Mouse (Mus musculus) forebrain, embryonic 11.5 days (tissue): Measurements from ENCODE around the gene Dynlt1c. TPM values are rescaled to one million over a fixed set of nuclear protein-coding genes. Genes with fewer than 3 reads are reported as not detected.
"Not testable (repeated sequence)": the region's sequence is repeated elsewhere in the genome, so short reads cannot be mapped to it uniquely, and the experiment has no call there.

Source experiments
- ATAC-seq: fragments of 200-750 bp; cut with Nextera tagmentation; replicated peaks from 2 replicates; pipeline ENCODE4 v1.8.0; 2017; ENCODE audit warnings: moderate TSS enrichment; ENCODE audit not compliant: low FRiP score
- DNase-seq: peaks from one replicate; pipeline ENCODE4 v3.0.0-alpha.2; 2017; ENCODE audit warnings: low spot score
- H3K27ac ChIP-seq: fragments of 300-500 bp; sonication (generic); 2 replicates; pipeline ENCODE4 v1.5.1; 2014; ENCODE audit warnings: low read depth, low read length
- H3K27me3 ChIP-seq: fragments of 300-500 bp; sonication (generic); 2 replicates; pipeline ENCODE4 v1.6.1; 2014; ENCODE audit warnings: mild to moderate bottlenecking, low read length, mixed read lengths; ENCODE audit not compliant: control insufficient read depth, insufficient read depth
- H3K36me3 ChIP-seq: fragments of 300-500 bp; sonication (generic); 2 replicates; pipeline ENCODE4 v1.6.1; 2014; ENCODE audit warnings: mild to moderate bottlenecking, low read length, moderate library complexity, mixed read lengths; ENCODE audit not compliant: control insufficient read depth, insufficient read depth
- H3K4me1 ChIP-seq: fragments of 300-500 bp; sonication (generic); replicated peaks from 2 replicates; pipeline ENCODE4 v1.6.1; 2014; ENCODE audit warnings: low read length, mixed read lengths; ENCODE audit not compliant: control insufficient read depth, insufficient read depth
- H3K4me2 ChIP-seq: fragments of 300-500 bp; sonication (generic); 2 replicates; pipeline ENCODE4 v1.6.1; 2014; ENCODE audit warnings: low read depth, mild to moderate bottlenecking, low read length, moderate library complexity, mixed read lengths; ENCODE audit not compliant: severe bottlenecking
- H3K4me3 ChIP-seq: fragments of 300-500 bp; sonication (generic); 2 replicates; pipeline ENCODE4 v1.5.1; 2014; ENCODE audit warnings: low read depth, low read length
- H3K9ac ChIP-seq: fragments of 300-500 bp; sonication (generic); 2 replicates; pipeline ENCODE4 v1.6.1; 2014; ENCODE audit warnings: low read length
- H3K9me3 ChIP-seq: fragments of 300-500 bp; sonication (generic); 2 replicates; pipeline ENCODE4 v1.6.1; 2016; ENCODE audit warnings: low read length, mixed read lengths; ENCODE audit not compliant: control insufficient read depth
- WGBS: fragments of 180-500 bp; shearing (Covaris S2); extraction: QIAGEN DNeasy Blood & Tissue Kit; methylation state at CpG from one replicate; pipeline ENCODE4 v1.1.7; 2014; 5-methylcytosine and 5-hydroxymethylcytosine counted together
- polyA plus RNA-seq: library from polyadenylated mRNA; unstranded; fragments of >200 nt; fragmentation: Nextera tagmentation; extraction: Ambion mirVana; gene quantifications from 2 replicates; pipeline ENCODE4 v1.2.1, GENCODE M21; 2014

The Dynlt1c gene
- polyA plus RNA-seq, 1 experiment from 2014 or later: 36.5 TPM

DNA sequence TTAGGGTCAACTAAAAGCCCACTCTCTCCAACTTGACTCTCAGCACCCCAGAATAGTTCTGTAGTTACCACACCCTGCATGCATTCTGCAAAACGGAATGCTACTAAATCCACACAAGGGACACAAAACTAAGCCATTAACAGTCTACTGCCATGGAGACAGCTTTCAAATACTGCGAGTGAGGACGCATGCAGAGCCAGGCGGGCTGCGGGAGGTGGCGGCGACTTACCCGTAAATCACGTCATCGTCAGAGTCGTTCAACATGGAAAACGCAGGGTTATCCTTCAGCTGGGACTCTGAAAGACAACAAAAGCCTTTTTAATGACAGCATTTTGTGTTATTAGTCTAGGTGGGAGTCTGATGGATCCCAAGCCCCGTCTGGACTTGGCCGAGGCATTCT lies 12.1 kb downstream of the Dynlt1c start:
- not testable (repeated sequence) for H3K4me2 ChIP-seq

GRCm38 (mm10) chr17:6614316-6614715 lies 12.8 kb downstream of the Dynlt1c start:
- H3K4me2 ChIP-seq, H3K4me1 ChIP-seq, H3K27ac ChIP-seq, H3K27me3 ChIP-seq, H3K4me3 ChIP-seq, DNase-seq, ATAC-seq, H3K36me3 ChIP-seq, H3K9me3 ChIP-seq, H3K9ac ChIP-seq: not testable (repeated sequence)
- 85% methylated on average over 5 of the region's 9 CpGs for WGBS

More for the DNA sequence above, 12.1 kb downstream of the Dynlt1c start:
- not testable (repeated sequence) for H3K27ac ChIP-seq, H3K36me3 ChIP-seq, ATAC-seq, H3K27me3 ChIP-seq, H3K4me3 ChIP-seq, H3K4me1 ChIP-seq, H3K9me3 ChIP-seq, H3K9ac ChIP-seq, DNase-seq
- 92% methylated on average over 11 of the region's 14 CpGs for WGBS

DNA sequence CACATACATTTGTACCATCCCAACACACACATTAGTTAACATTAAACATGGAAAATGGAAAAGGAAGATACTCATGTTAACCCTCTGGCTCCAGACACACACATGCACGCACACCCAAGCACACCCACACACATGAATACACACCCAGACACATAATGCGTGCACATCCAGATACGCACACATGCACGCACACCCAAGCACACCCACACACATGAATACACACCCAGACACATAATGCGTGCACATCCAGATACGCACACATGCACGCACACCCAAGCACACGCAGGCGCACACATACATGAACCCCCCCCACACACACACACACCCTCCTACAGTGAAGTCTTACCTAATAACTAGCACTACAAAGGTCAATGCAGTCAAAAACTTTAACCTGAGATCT lies 15.3 kb downstream of the Dynlt1c start:
- not testable (repeated sequence) for DNase-seq, H3K4me2 ChIP-seq, H3K27me3 ChIP-seq, H3K4me3 ChIP-seq, H3K9ac ChIP-seq, H3K36me3 ChIP-seq, H3K4me1 ChIP-seq, ATAC-seq, H3K9me3 ChIP-seq, H3K27ac ChIP-seq
- WGBS: 97% methylated on average over 9 of the region's 9 CpGs

DNA sequence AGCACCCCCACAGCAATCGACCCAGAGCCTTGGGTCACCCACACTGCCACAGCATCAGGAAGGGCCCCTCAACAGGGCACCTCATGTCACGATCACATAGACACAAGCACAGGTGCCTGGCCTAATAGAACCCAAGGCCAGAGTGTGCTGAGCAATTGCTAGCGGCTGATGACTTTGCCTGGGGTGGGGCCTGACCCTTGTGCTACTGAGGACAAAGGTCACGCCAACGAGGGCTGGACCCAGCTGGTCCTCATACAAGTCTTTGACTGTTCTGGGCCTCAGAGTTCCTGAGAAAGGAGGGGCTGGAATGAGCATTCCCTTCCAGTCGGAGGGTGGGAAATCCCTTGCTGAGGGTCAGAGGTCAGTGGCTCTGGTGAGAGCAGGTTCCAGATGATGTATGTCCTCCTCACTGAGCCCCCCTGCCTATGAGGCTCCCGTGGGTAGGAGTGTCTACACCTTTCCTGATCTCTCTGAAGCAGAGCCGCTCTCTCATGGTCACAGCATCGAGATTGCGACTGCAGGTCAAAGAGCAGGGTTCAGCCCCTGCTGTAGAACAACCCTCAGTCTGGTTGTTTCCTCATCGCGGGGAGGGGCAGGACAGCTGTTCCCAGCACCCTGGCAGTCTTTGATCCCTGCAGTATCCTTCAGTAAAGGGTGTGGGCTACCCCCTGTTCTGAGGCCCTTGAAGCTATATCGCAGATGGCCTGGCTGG lies 16.4 kb downstream of the Dynlt1c start:
- not testable (repeated sequence) for H3K9ac ChIP-seq, H3K4me1 ChIP-seq, H3K4me2 ChIP-seq, H3K27me3 ChIP-seq, H3K27ac ChIP-seq, H3K36me3 ChIP-seq, DNase-seq, ATAC-seq, H3K9me3 ChIP-seq, H3K4me3 ChIP-seq
- 77% methylated on average over 6 of the region's 13 CpGs for WGBS

GRCm38 (mm10) chr17:6619271-6619670 lies 17.8 kb downstream of the Dynlt1c start:
- not testable (repeated sequence) for H3K27me3 ChIP-seq, H3K4me1 ChIP-seq, H3K4me3 ChIP-seq, H3K36me3 ChIP-seq, H3K9ac ChIP-seq, H3K9me3 ChIP-seq, H3K27ac ChIP-seq, H3K4me2 ChIP-seq, DNase-seq, ATAC-seq
- WGBS: 93% methylated on average over 5 of the region's 5 CpGs

DNA sequence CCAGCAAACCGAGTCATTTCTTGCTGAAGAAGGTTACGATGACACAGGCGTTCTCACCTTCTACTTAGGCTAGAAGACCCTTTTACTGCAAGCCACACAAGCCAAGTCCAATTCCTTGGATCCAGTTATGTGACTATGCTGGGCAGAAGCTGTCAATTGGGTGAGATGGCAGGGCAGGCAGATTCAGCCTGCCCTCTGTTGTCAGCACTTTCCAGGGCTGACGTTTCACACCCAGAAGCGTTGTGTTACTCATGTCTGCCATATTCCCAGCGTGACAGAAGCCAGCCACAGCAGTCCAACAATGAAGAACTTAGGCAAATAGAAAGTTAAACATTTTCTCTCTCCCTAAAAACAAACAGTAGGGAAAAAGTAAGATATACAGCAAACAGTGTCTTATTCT lies 18.6 kb downstream of the Dynlt1c start:
- not testable (repeated sequence) for H3K4me3 ChIP-seq, H3K27ac ChIP-seq, H3K36me3 ChIP-seq, H3K27me3 ChIP-seq, DNase-seq, H3K4me1 ChIP-seq, H3K9me3 ChIP-seq, ATAC-seq, H3K9ac ChIP-seq, H3K4me2 ChIP-seq
- 82% methylated on average over 5 of the region's 6 CpGs for WGBS

GRCm38 (mm10) chr17:6620730-6621451 lies 19.4 kb downstream of the Dynlt1c start:
- H3K27ac ChIP-seq, H3K36me3 ChIP-seq, H3K9me3 ChIP-seq, H3K4me3 ChIP-seq, H3K9ac ChIP-seq, ATAC-seq, DNase-seq, H3K4me2 ChIP-seq, H3K27me3 ChIP-seq, H3K4me1 ChIP-seq: not testable (repeated sequence)
- 87% methylated on average over 18 of the region's 20 CpGs for WGBS

GRCm38 (mm10) chr17:6621976-6622375 lies 20.5 kb downstream of the Dynlt1c start:
- H3K4me1 ChIP-seq, H3K9me3 ChIP-seq, H3K4me3 ChIP-seq, H3K27ac ChIP-seq, ATAC-seq, H3K27me3 ChIP-seq, H3K4me2 ChIP-seq, H3K36me3 ChIP-seq, H3K9ac ChIP-seq: not testable (repeated sequence)
- peak; percentile 14 for DNase-seq
- WGBS: 89% methylated on average over 11 of the region's 12 CpGs
